ENCODE assay signal across 22 mouse cellular contexts in genomic region chr1:19207611-19208010, GRCm38 (mm10). TPM values are rescaled to one million over a fixed set of nuclear protein-coding genes. Genes with fewer than 3 reads are reported as not detected.
A peak's percentile ranks its signal among the peaks of the same experiment; 100 is the strongest.
DNase-seq lines count a peak whose midpoint lies in the region; ATAC-seq lines count a peak whose summit lies in the region.
"Had no signal": no experiment of that assay in that cellular context is flagged by ENCODE, and none has a peak within 500 bp of the region (broad histone marks: within the 10 kb centered on the region; RNA-seq: fewer than 3 reads in every experiment).

No protein-coding gene starts in this region.

- H3K9me3 ChIP-seq in kidney, embryonic 15.5 days (replicated peaks), result no peaks in the 10 kb centered on the region
- no peaks in the 10 kb centered on the region for H3K9me3 ChIP-seq in embryonic facial prominence, embryonic 10.5 days
- H3K9me3 ChIP-seq in embryonic facial prominence, embryonic 15.5 days (replicated peaks), result no peaks in the 10 kb centered on the region
- no peaks in the 10 kb centered on the region for H3K9me3 ChIP-seq in midbrain, embryonic 16.5 days (replicated peaks; ENCODE audit: control insufficient read depth, low read length, poor library complexity, severe bottlenecking)
- H3K9me3 ChIP-seq: forebrain, embryonic 13.5 days; heart, embryonic 13.5 days; liver, embryonic 15.5 days had no signal

- H3K9ac ChIP-seq in kidney, embryonic 15.5 days, result no peak overlapping the region
- H3K9ac ChIP-seq in embryonic facial prominence, embryonic 15.5 days, result no peak overlapping the region
- H3K9ac ChIP-seq in midbrain, embryonic 16.5 days (ENCODE audit: low read depth, low read length), result peak overlapping the region; percentile 46
- H3K9ac ChIP-seq: forebrain, embryonic 13.5 days; heart, embryonic 13.5 days; liver, embryonic 15.5 days had no signal

- 20% methylated on average over 4 of the region's 4 CpGs for WGBS in kidney, embryonic 15.5 days
- WGBS in embryonic facial prominence, embryonic 10.5 days, result 2% methylated on average over 4 of the region's 4 CpGs
- 7% methylated on average over 4 of the region's 4 CpGs for WGBS in embryonic facial prominence, embryonic 15.5 days
- WGBS in midbrain, embryonic 16.5 days, result 4% methylated on average over 4 of the region's 4 CpGs

- no peak overlapping the region for H3K27ac ChIP-seq in kidney, embryonic 15.5 days
- no peak overlapping the region; the same call in 1 of the 2 replicates for H3K27ac ChIP-seq in embryonic facial prominence, embryonic 10.5 days (replicated peaks)
- H3K27ac ChIP-seq in embryonic facial prominence, embryonic 15.5 days (replicated peaks), result no peak overlapping the region
- H3K27ac ChIP-seq in midbrain, embryonic 16.5 days (ENCODE audit: low read length), result peak overlapping the region; percentile 79
- H3K27ac ChIP-seq: forebrain, embryonic 13.5 days; heart, embryonic 13.5 days; liver, embryonic 15.5 days; stomach, postnatal 0 days had no signal

- H3K4me1 ChIP-seq in kidney, embryonic 15.5 days, result peaks cover 13% of the 10 kb centered on the region
- peaks cover 3% of the 10 kb centered on the region for H3K4me1 ChIP-seq in embryonic facial prominence, embryonic 10.5 days
- no peaks in the 10 kb centered on the region for H3K4me1 ChIP-seq in embryonic facial prominence, embryonic 15.5 days
- H3K4me1 ChIP-seq in midbrain, embryonic 16.5 days (ENCODE audit: control insufficient read depth, insufficient read depth, low read length), result no peaks in the 10 kb centered on the region
- H3K4me1 ChIP-seq: forebrain, embryonic 13.5 days; liver, embryonic 15.5 days had no signal

- H3K4me3 ChIP-seq in kidney, embryonic 15.5 days (replicated peaks), result no peak overlapping the region
- peak overlapping the region; percentile 26; the same call in 1 of the 2 replicates for H3K4me3 ChIP-seq in embryonic facial prominence, embryonic 10.5 days
- H3K4me3 ChIP-seq in embryonic facial prominence, embryonic 15.5 days (replicated peaks), result peak overlapping the region; percentile 18; the same call in 1 of the 2 replicates
- peak overlapping the region; percentile 20 for H3K4me3 ChIP-seq in midbrain, embryonic 16.5 days (ENCODE audit: low read depth, low read length)
- H3K4me3 ChIP-seq: forebrain, embryonic 13.5 days; heart, embryonic 13.5 days; liver, embryonic 15.5 days had no signal

- H3K27me3 ChIP-seq in kidney, embryonic 15.5 days, result peaks cover 64% of the 10 kb centered on the region
- H3K27me3 ChIP-seq in embryonic facial prominence, embryonic 10.5 days (replicated peaks; ENCODE audit: low read depth, poor library complexity, severe bottlenecking), result peaks cover 83% of the 10 kb centered on the region
- peaks cover 17% of the 10 kb centered on the region for H3K27me3 ChIP-seq in embryonic facial prominence, embryonic 15.5 days
- peaks cover 20% of the 10 kb centered on the region for H3K27me3 ChIP-seq in midbrain, embryonic 16.5 days (ENCODE audit: control insufficient read depth, insufficient read depth, low read depth, low read length)

- H3K36me3 ChIP-seq in kidney, embryonic 15.5 days, result no peaks in the 10 kb centered on the region
- H3K36me3 ChIP-seq in embryonic facial prominence, embryonic 10.5 days (replicated peaks), result no peaks in the 10 kb centered on the region
- no peaks in the 10 kb centered on the region for H3K36me3 ChIP-seq in embryonic facial prominence, embryonic 15.5 days
- no peaks in the 10 kb centered on the region for H3K36me3 ChIP-seq in midbrain, embryonic 16.5 days (ENCODE audit: control insufficient read depth, insufficient read depth, low read length)
- H3K36me3 ChIP-seq: G1E; heart, embryonic 13.5 days; liver, embryonic 15.5 days had no signal

- H3K4me2 ChIP-seq in kidney, embryonic 15.5 days, result 0 out of 2 replicates have a peak overlapping the region, but pooled peaks have one; percentile 4
- peak overlapping the region; percentile 19; the same call in 1 of the 2 replicates for H3K4me2 ChIP-seq in embryonic facial prominence, embryonic 15.5 days (replicated peaks)
- peak overlapping the region; percentile 43 for H3K4me2 ChIP-seq in midbrain, embryonic 16.5 days (ENCODE audit: low read length)
- H3K4me2 ChIP-seq: forebrain, embryonic 13.5 days; heart, embryonic 13.5 days; liver, embryonic 15.5 days had no signal

- no peak for DNase-seq in kidney, adult 18-20 months
- DNase-seq in embryonic facial prominence, embryonic 10.5 days (ENCODE audit: low spot score), result no peak
- no peak for DNase-seq in yolk sac, embryonic 10.5 days (ENCODE audit: low spot score)
- no peak for DNase-seq in left cerebral cortex, postnatal 4 days
- DNase-seq in right cerebral cortex, postnatal 36 days (ENCODE audit: low spot score in 2 of 2), result no peak
- DNase-seq: adrenal gland, adult 8-10 months; cerebellum, adult 9-11 months; heart, postnatal 4 days; kidney, adult 11 months; layer of hippocampus, adult 9-11 months; lung, postnatal 14 days; thymus, postnatal 14 days had no signal

- ATAC-seq in kidney, embryonic 15.5 days (replicated peaks; ENCODE audit: low FRiP score), result no peak
- no peak for ATAC-seq in embryonic facial prominence, embryonic 15.5 days (ENCODE audit: insufficient number of reproducible peaks, low FRiP score, low TSS enrichment, low read depth)
- no peak for ATAC-seq in midbrain, embryonic 16.5 days
- ATAC-seq: forebrain, embryonic 13.5 days had no signal

- intact Hi-C loops in left cerebral cortex, postnatal 4 days (cut with DNase I), result loop anchor here (5.0 to 10.0 kb wide), 4 partner anchors 765 to 1305 kb away; no protein-coding TSS in a partner anchor

RNA-seq across cellular contexts. Expression of gene Tfap2b, which starts 1.1 kb away (rescaled TPM):
- 55.7 and 57.6 TPM in 2 replicates for polyA plus RNA-seq in kidney, embryonic 15.5 days (2015; fragmentation: Nextera tagmentation; extraction: Ambion mirVana)
- 31.5 and 38.3 TPM in 2 replicates for polyA plus RNA-seq in embryonic facial prominence, embryonic 10.5 days (2016; fragmentation: Nextera tagmentation; extraction: Ambion mirVana)
- polyA plus RNA-seq in embryonic facial prominence, embryonic 15.5 days (2015; fragmentation: Nextera tagmentation; extraction: Ambion mirVana), result 50.3 and 51.9 TPM in 2 replicates
- 141 and 223 TPM in 2 replicates for polyA plus RNA-seq in midbrain, embryonic 16.5 days (2015; fragmentation: Nextera tagmentation; extraction: Ambion mirVana)
- total RNA-seq in left cerebral cortex, postnatal 4 days (2021), result 1 to 10 TPM; 1.1 to 1.5 TPM
- total RNA-seq: heart, postnatal 4 days; megakaryocyte-erythroid progenitor cell, adult 5-6 weeks had no signal
- polyA plus RNA-seq: G1E; spleen, adult 2 months; stomach, postnatal 0 days had no signal
